Mouse (Mus musculus) inflammation-experienced regulatory T-cells (primary cell): ENCODE results near the gene Scgb1b15. TPM values are rescaled to one million over a fixed set of nuclear protein-coding genes. Genes with fewer than 3 reads are reported as not detected.

ENCODE experiments used
- polyA plus RNA-seq, 2 experiments: library from polyadenylated mRNA; unstranded; fragments of 100-300 nt; shearing (Covaris generic); gene quantifications; one replicate each; pipeline ENCODE4 v1.2.1; 2017

The Scgb1b15 gene
- not detected for polyA plus RNA-seq

DNA sequence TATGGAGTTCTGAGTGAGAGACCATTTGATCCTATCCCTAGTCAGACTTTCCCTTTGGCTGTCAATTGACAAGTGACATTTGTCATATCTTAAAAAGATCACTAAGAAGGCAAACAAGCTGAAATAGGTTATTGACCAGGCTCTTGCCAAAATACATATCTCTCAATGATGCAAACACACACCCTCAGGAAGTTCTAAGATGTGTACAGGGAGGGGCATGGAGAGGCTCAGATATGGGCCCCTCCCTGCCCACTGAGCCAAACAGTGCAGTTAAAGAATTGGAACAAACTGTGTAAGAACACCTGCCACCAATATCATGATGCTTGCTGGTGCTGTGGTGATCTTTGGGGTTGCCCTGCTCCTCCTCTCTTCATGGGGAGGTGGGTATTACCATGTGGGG is at the start of gene Scgb1b15:
Gene Scgb1b15 (plus strand): TSS at position 301 of the 400 bp plus-strand sequence.

GRCm38 (mm10) chr7:32829562-32829961 is 6.8 kb upstream of the Scgb1b15 start, which contains the start of gene Scgb2b15:
Scgb2b15 (minus strand) TSS chr7:32829662.

Other genes with a start within 250 kb of the Scgb1b15 start
- not detected for gene Scgb2b15, start 6.9 kb upstream of the Scgb1b15 start, polyA plus RNA-seq
- not detected for gene Scgb2b17, start 220.0 kb downstream of the Scgb1b15 start, polyA plus RNA-seq
- gene Scgb1b17, start 226.9 kb downstream of the Scgb1b15 start, polyA plus RNA-seq = not detected